Mouse (Mus musculus) kidney, adult 2 months (tissue): Measurements from ENCODE around the gene Ppy.

ENCODE experiments used
- CTCF ChIP-seq: fragments of 200-500 bp; conservative IDR thresholded peaks from 2 replicates; pipeline ENCODE4 v1.5.1; 2011; ENCODE audit warnings: low read depth, mild to moderate bottlenecking, control low read depth, low read length, moderate library complexity, mixed read lengths; ENCODE audit not compliant: insufficient read depth, insufficient read length
- POLR2A ChIP-seq: fragments of 200-500 bp; IDR thresholded peaks from one replicate; pipeline ENCODE4 v1.6.1; 2011; ENCODE audit warnings: low read depth, low read length, control low read depth

DNA sequence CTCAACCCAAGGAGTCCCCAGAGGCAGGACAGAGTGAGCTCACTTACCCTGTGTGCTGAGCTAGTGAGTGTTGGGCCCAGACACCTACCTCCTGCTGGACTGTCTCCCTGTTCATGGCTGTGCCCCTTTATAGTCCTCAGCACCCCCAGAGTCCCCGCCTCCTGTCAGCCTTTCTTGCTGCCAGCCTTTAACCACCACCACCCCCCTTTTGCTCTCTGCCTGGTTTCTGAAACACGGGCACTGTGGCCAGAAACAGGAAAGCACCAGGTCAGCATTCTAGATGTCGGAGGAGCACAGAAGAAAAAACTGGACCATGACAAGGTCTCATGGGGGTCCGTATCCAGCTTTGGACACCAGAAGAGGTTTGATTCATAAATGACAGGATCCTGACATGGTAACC lies at the start of gene Ppy:
- TF ChIP-seq CTCF (no peak), POLR2A (no peak)
